Mouse (Mus musculus) c-Kit-positive CD71-positive TER-119-negative erythroid progenitor cells, embryonic 14.5 days (primary cell): ENCODE measurements around the gene 2310003L06Rik.

ENCODE experiments used
- DNase-seq: peaks from one replicate; pipeline ENCODE4 v3.0.0-alpha.2; 2013; ENCODE audit warnings: low read depth

Gene 2310003L06Rik

DNA sequence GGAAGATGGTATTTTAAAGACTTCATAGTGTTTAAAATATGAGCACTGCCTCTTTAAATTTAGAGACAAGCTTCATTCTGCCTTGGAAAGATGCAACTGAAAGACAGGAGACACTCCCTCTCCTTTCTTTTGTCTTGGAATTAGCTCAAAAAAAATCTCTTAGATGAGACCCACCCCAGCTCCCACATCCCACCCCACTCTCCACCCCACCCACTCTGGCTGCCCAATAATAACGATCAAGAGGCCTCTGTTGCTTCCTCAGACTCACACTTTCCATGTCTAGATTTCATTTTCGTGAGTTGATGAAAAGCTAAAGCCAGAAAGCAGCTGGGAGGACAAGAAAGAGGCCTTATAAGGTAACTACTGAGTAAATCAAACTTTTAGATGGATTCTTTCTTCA is at the start of gene 2310003L06Rik, which contains the start of gene Gm28434:
TSS of gene 2310003L06Rik (plus strand) at position 259 of the 400 bp plus-strand sequence.
TSS of gene Gm28434 (plus strand) at position 317 of the 400 bp plus-strand sequence.
- DNase-seq = no peak

DNA sequence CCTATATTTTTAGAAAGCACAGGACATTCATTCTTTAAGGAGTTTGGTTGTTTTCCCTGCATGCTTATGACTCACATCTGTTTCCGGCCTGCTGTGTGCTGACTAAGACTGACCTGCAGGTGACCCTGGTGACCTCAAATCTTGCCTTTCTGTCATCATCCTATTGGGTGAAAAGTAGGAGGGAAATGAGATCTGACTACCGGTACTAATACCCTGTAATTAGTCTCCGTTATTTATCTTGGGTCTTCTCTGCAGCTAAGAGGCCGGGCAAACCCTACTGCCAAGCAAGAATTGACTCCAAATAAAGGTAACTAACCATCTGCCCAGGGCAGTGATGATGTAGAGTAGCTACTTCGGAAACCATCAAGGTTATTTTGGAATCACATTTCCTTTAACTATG is 43.9 kb upstream of the 2310003L06Rik start, which contains the start of gene Csn3:
TSS of gene Csn3 (plus strand) at position 208 of the 400 bp plus-strand sequence.
- no peak for DNase-seq

DNA sequence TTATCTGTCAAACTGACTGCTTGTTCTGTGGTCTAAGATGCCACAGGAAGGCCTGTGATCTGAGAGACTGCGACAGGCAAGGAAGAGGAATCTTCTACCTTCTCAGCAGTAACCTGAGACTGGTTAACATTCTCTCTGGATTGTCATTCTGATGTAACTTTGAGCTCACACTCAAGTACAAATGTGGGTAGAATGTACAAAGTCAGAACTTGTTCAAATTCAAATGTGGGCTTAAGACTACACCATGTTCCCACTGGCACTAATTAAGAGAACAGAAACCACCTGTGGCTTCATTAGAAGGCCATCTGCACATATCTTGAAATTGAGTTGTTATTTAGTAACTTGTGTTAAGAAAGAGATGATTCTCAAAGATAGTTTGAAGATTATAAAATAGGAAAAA is 37.7 kb upstream of the 2310003L06Rik start:
- DNase-seq = no peak

DNA sequence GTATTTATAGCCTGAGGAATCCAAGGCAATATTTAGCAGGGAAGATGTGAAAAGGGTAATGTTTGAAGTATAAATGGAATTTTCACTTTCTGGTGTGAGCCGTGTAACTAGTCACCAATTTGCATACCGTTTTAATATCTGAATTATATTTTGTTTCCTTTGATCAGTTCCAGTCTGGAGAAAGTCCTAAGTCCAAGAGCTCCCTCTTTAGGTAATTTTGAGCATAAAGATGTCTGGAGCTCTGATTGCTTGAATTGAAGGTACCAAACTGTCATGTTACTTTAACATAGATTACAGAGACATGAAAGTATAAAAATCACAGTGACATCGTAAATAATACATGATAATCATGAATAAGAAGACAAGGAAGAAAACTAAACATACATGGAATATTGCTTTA is 28.5 kb upstream of the 2310003L06Rik start:
- no peak for DNase-seq

DNA sequence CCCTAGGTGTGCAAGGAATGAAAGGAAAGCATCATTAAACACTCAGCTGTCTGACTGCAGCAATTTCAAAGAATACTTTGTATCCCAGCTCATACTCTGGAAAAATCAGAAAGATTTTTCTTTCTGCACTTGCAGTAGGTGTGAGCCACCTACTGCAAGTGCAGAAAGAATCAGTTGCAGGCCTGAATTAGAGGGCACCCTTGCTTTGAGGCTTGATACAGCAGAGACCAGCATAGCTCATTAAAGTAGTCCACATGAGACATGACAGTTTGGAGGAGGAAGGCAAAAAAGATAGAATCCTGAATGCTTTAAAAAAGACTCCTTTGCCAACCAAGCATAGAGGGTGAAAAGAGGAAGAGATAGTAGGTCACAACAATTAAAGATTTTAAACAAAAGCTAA is 26.7 kb upstream of the 2310003L06Rik start:
- no peak for DNase-seq

DNA sequence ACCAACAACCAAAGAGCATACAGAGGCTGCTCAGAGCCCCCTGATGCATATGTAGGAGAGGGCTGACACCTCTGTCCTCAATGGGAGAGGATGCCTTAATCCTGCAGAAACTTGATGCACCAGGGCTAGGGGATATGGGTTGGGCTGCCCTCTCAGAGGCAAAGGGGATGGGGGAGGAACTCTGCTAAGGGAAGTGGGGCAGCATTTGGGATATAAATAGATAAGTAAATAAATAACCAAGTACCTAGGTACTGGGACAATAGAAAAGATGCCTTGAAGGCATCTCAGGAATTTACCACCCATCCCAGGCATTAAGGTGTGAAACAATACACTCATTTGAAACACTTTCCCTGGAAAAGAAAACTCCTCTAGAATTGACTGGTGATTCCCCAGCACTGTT is 17.4 kb upstream of the 2310003L06Rik start:
- DNase-seq = no peak

DNA sequence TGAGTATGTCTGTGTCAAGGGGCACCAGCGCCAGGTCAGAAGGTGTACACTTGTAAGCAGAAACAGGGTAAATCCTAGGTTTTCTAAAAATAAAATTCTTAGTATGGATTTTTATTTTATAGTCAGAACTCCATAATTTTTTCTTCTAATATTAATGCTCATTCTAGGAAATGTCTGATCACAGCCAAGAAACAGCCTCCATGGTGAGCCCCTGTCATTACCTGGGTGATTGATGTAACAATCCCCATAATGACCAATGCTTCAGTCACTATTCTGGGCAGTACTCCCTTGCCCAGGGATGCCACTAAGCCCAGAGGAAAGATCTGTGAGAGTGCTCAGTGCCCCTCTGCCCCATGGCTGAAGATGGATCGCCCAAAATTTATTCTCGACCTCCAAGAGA is 9.9 kb downstream of the 2310003L06Rik start, which contains the start of gene Cabs1:
TSS of gene Cabs1 (plus strand) at position 301 of the 400 bp plus-strand sequence.
- no peak for DNase-seq

DNA sequence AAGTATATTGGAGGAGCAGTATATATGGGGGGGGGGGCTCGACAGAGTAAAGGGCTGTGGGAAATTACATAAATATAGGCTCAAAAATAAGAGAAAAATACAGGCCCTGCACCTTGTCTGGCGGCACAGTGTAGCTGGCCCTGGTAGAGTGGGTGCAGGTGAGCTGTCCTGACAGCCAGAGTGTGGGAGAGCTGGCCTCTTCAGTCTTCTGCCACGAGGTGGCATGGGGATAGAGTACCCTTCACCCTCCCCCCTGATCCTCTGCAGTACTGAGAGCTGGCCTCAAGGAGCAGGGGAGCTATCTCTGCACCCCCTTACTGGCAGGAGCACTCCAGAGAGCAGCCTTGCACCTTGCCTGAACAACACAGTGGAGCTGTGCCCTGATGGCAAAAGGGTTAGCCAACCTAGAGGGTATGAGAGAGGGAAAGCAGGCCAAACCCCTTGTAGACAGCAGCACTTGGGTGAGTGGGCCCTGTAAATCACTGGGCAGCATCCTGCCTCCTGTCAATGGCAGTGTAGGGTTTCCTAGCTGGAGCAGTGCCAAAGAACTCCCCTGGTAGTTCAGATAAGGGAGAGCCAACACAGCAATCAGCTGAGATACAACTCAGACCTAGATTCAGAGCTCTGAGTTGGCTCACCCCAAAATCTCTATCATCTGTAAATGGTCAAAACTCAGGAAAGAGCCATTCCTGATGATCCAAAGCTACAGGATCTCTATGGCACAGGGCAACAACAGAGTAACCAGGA is 13.4 kb downstream of the 2310003L06Rik start:
- DNase-seq = no peak

DNA sequence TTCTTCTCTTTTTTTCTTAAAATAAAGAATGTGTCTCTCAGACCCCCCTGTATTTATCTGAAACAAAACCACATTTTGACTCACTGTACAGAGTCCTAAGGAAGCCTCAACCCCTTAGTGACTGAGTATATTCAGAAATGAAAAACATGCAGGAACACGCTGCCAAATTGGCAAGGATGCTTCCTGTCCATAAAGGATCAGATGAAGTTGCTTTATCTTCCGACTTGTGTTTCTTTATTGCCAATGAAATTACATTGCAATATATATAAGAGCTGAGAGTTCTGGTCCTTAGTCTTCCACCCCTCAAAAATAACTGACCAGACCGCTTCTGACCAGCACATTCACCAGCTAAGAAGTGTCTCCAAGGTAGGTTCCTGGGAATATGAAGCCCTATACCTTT is 33.0 kb downstream of the 2310003L06Rik start, which contains the start of gene Smr3a:
TSS of gene Smr3a (plus strand) at position 301 of the 400 bp plus-strand sequence.
- DNase-seq = no peak

DNA sequence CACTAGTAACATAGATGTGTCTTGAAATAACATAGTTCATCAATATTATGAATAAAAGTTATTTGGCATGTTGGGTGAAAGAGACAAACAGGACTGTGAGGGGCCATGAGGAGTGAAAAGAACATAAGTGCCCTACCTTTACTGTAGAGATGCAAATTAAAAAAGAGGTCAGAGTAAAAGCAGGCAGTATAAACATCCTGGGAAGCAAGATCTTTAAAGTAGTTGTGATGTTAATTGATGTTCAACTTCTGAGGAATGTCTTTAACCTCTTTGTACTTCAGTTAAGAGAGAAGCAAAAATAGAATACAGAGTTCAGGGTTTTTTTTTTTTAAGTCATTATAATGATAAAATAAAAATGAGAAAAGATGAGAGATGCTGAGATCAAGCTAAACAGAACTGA is 36.0 kb downstream of the 2310003L06Rik start:
- DNase-seq = no peak
